Mouse (Mus musculus) CH12.LX (cell line): ENCODE results near the gene Pdlim1.

Source experiments
- CTCF ChIP-seq, 2 experiments: IDR thresholded peaks in 1 of 2; conservative IDR thresholded peaks in 1 of 2; 2 replicates each; pipeline ENCODE4 v1.5.1; 2011 to 2012; ENCODE audit warnings: low read depth in 2 of 2, low read length in 2 of 2, improper control_type of control experiment in 1 of 2, inconsistent platforms in 1 of 2, mild to moderate bottlenecking in 1 of 2, moderate library complexity in 1 of 2
- HCFC1 ChIP-seq: IDR thresholded peaks from 2 replicates; pipeline ENCODE4 v1.6.1; 2012; ENCODE audit warnings: low read depth, mild to moderate bottlenecking, inconsistent platforms, low read length, improper control_type of control experiment
- JUND ChIP-seq: conservative IDR thresholded peaks from 2 replicates; pipeline ENCODE4 v1.6.1; 2011; ENCODE audit warnings: low read depth, low read length, improper control_type of control experiment
- MAFK ChIP-seq: IDR thresholded peaks from 2 replicates; pipeline ENCODE4 v1.6.1; 2011; ENCODE audit warnings: low read length, improper control_type of control experiment; ENCODE audit not compliant: insufficient replicate concordance
- MAX ChIP-seq: IDR thresholded peaks from 2 replicates; pipeline ENCODE4 v1.6.1; 2011; ENCODE audit warnings: low read length, improper control_type of control experiment
- MYC ChIP-seq: IDR thresholded peaks from 2 replicates; pipeline ENCODE4 v1.6.1; 2011; ENCODE audit warnings: low read depth, mild to moderate bottlenecking, improper control_type of control experiment, low read length
- POLR2A ChIP-seq: IDR thresholded peaks from 2 replicates; pipeline ENCODE4 v1.6.1; 2011; ENCODE audit warnings: low read depth, mild to moderate bottlenecking, improper control_type of control experiment, low read length
- SMC3 ChIP-seq: IDR thresholded peaks from 2 replicates; pipeline ENCODE4 v1.6.1; 2011; ENCODE audit warnings: low read depth, low read length, improper control_type of control experiment
- USF1 ChIP-seq: IDR thresholded peaks from 2 replicates; pipeline ENCODE4 v1.6.1; 2014; ENCODE audit warnings: low read depth, mild to moderate bottlenecking, inconsistent platforms, low read length, improper control_type of control experiment
- USF2 ChIP-seq: conservative IDR thresholded peaks from 2 replicates; pipeline ENCODE4 v1.6.1; 2011; ENCODE audit warnings: low read depth, low read length, improper control_type of control experiment
- ZNF384 ChIP-seq: IDR thresholded peaks from 2 replicates; pipeline ENCODE4 v1.6.1; 2012; ENCODE audit warnings: low read depth, low read length, improper control_type of control experiment, inconsistent platforms

DNA sequence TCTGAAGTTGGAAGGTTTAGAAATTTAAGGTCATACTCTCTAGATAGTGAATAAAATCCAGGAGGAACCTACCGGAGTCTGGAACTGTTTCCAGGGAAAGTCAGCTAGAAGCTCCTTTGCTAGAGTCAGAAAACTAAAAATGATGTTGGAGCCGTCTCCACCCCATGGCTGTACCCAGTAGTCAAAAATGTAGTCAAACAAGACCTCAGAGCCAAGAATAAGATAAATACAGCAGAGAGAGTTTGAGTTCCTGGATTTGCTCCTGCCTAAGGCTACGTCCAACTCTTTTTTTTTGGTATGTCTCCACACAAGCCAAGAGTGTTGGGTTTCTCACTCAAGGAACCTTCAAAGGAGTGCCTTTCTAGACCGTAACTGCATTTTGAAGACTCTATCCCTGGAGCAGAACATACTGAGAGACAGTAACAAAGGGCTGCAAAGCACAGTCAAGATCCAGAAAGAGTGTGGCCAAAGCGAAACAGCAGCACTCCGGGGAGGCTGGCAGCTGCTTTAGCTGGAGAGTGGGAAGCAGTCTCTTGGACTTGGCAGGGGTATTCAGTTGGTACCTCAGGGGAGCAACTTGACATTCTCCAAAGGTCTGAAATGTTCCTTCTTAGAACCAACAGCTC, 18.6 kb upstream of the Pdlim1 start:
- TF ChIP-seq JUND (no peak), POLR2A (no peak), CTCF (conservative IDR thresholded peaks at IDR 0.05 in 1 of 2, IDR thresholded peaks at IDR 0.05 in 1 of 2; ENCODE audit: low read depth in 2 of 2, low read length in 2 of 2) (no peak), MAX (no peak), ZNF384 (no peak), USF1 (no peak), MAFK (no peak), SMC3 (no peak), MYC (no peak), USF2 (no peak), HCFC1 (no peak)
